Mouse (Mus musculus) hindbrain, embryonic 15.5 days (tissue): ENCODE measurements around the gene Ccnf. TPM values are rescaled to one million over a fixed set of nuclear protein-coding genes. Genes with fewer than 3 reads are reported as not detected.

Source experiments
- ATAC-seq: fragments of 200-750 bp; cut with Nextera tagmentation; 2 replicates; pipeline ENCODE4 v1.8.0; 2017; ENCODE audit warnings: low read depth, moderate number of reproducible peaks, moderate TSS enrichment; ENCODE audit not compliant: low FRiP score
- H3K27ac ChIP-seq: fragments of 300-500 bp; sonication (generic); replicated peaks from 2 replicates; pipeline ENCODE4 v1.5.1; 2015; ENCODE audit warnings: mild to moderate bottlenecking, inconsistent platforms
- H3K27me3 ChIP-seq: fragments of 300-500 bp; sonication (generic); 2 replicates; pipeline ENCODE4 v1.6.1; 2015; ENCODE audit warnings: control low read depth, inconsistent platforms
- H3K36me3 ChIP-seq: fragments of 300-500 bp; sonication (generic); 2 replicates; pipeline ENCODE4 v1.6.1; 2015; ENCODE audit warnings: control low read depth, inconsistent platforms
- H3K4me1 ChIP-seq: fragments of 300-500 bp; sonication (generic); replicated peaks from 2 replicates; pipeline ENCODE4 v1.6.1; 2015; ENCODE audit warnings: control low read depth, inconsistent platforms
- H3K4me2 ChIP-seq: fragments of 300-500 bp; sonication (generic); 2 replicates; pipeline ENCODE4 v1.6.1; 2015; ENCODE audit warnings: moderate library complexity, mild to moderate bottlenecking, inconsistent platforms
- H3K4me3 ChIP-seq: fragments of 300-500 bp; sonication (generic); 2 replicates; pipeline ENCODE4 v1.5.1; 2015; ENCODE audit warnings: mild to moderate bottlenecking, inconsistent platforms
- H3K9ac ChIP-seq: fragments of 300-500 bp; sonication (generic); 2 replicates; pipeline ENCODE4 v1.6.1; 2015; ENCODE audit warnings: inconsistent platforms
- H3K9me3 ChIP-seq: fragments of 300-500 bp; sonication (generic); 2 replicates; pipeline ENCODE4 v1.6.1; 2016; ENCODE audit warnings: control low read depth, inconsistent platforms
- WGBS: fragments of 180-500 bp; shearing (Covaris S2); methylation state at CpG from one replicate; pipeline ENCODE4 v1.1.7; 2015; 5-methylcytosine and 5-hydroxymethylcytosine counted together
- polyA plus RNA-seq: library from polyadenylated mRNA; unstranded; fragments of >200 nt; fragmentation: Nextera tagmentation; extraction: Ambion mirVana; gene quantifications from 2 replicates; pipeline ENCODE4 v1.2.1, GENCODE M21; 2015

Gene Ccnf
- polyA plus RNA-seq, 1 experiment from 2014 or later: 18.7 TPM

GRCm38 (mm10) chr17:24220435-24221411 is 30.6 kb downstream of the Ccnf start, which contains the start of gene Tedc2:
Gene Tedc2 (minus strand): TSS chr17:24220851.
- peak; percentile 94 for ATAC-seq
- Histone ChIP-seq H3K27me3 (no peaks in the 10 kb centered on the region), H3K27ac (peak within 1 kb of the TSS; percentile 74), H3K4me2 (peak within 1 kb of the TSS; percentile 90), H3K9me3 (no peaks in the 10 kb centered on the region), H3K36me3 (peaks cover 12% of the 10 kb centered on the region), H3K4me1 (peaks cover 16% of the 10 kb centered on the region), H3K4me3 (peak within 1 kb of the TSS; percentile 81), H3K9ac (peak within 1 kb of the TSS; percentile 71)
- WGBS: 5% methylated on average over 41 of the region's 41 CpGs

GRCm38 (mm10) chr17:24216836-24217235 is 34.4 kb downstream of the Ccnf start:
- WGBS: 55% methylated on average over 4 of the region's 4 CpGs
- Histone ChIP-seq H3K27ac (no peak overlapping the region), H3K4me3 (no peak overlapping the region), H3K9ac (no peak overlapping the region), H3K27me3 (no peaks in the 10 kb centered on the region), H3K36me3 (peaks cover 18% of the 10 kb centered on the region), H3K4me2 (no peak overlapping the region), H3K4me1 (peaks cover 21% of the 10 kb centered on the region), H3K9me3 (no peaks in the 10 kb centered on the region)
- ATAC-seq: no peak

- H3K9ac ChIP-seq: no peak overlapping the region
- peaks cover 18% of the 10 kb centered on the region for H3K36me3 ChIP-seq
- H3K9me3 ChIP-seq: no peaks in the 10 kb centered on the region
- ATAC-seq: no peak
- no peaks in the 10 kb centered on the region for H3K27me3 ChIP-seq
- H3K4me1 ChIP-seq: peaks cover 41% of the 10 kb centered on the region
- no peak overlapping the region for H3K27ac ChIP-seq
- no peak overlapping the region for H3K4me3 ChIP-seq
- no peak overlapping the region for H3K4me2 ChIP-seq
- WGBS: 82% methylated on average over 6 of the region's 6 CpGs
These were observed 38.1 kb downstream of the Ccnf start for GRCm38 (mm10) chr17:24213186-24213585.

- no peak; the same call in 1 of the 2 replicates for ATAC-seq
- WGBS: 31% methylated on average over 5 of the region's 5 CpGs
- peak overlapping the region; percentile 97 for H3K4me2 ChIP-seq
- H3K4me1 ChIP-seq: peaks cover 47% of the 10 kb centered on the region
- no peak overlapping the region for H3K27ac ChIP-seq
- no peaks in the 10 kb centered on the region for H3K27me3 ChIP-seq
- H3K4me3 ChIP-seq: peak overlapping the region; percentile 56
- H3K36me3 ChIP-seq: peaks cover 18% of the 10 kb centered on the region
- H3K9ac ChIP-seq: no peak overlapping the region
- no peaks in the 10 kb centered on the region for H3K9me3 ChIP-seq
These were observed 38.8 kb downstream of the Ccnf start for GRCm38 (mm10) chr17:24212441-24213018.

GRCm38 (mm10) chr17:24211631-24212440 is 39.4 kb downstream of the Ccnf start:
- Histone ChIP-seq H3K4me3 (peak overlapping the region; percentile 56), H3K4me2 (peak overlapping the region; percentile 97), H3K27me3 (no peaks in the 10 kb centered on the region), H3K9ac (peak overlapping the region; percentile 85), H3K27ac (peak overlapping the region; percentile 84), H3K9me3 (no peaks in the 10 kb centered on the region), H3K36me3 (peaks cover 18% of the 10 kb centered on the region), H3K4me1 (peaks cover 54% of the 10 kb centered on the region)
- peak; percentile 63 for ATAC-seq
- WGBS: under 1% methylated on average over 37 of the region's 37 CpGs

- H3K36me3 ChIP-seq: peaks cover 8% of the 10 kb centered on the region; the same call in 1 of the 2 replicates
- no peak overlapping the region for H3K4me3 ChIP-seq
- no peaks in the 10 kb centered on the region for H3K27me3 ChIP-seq
- 83% methylated on average over 3 of the region's 3 CpGs for WGBS
- ATAC-seq: no peak
- no peak overlapping the region for H3K27ac ChIP-seq
- H3K9ac ChIP-seq: no peak overlapping the region
- no peaks in the 10 kb centered on the region for H3K9me3 ChIP-seq
- H3K4me2 ChIP-seq: peak overlapping the region; percentile 97
- H3K4me1 ChIP-seq: peaks cover 67% of the 10 kb centered on the region
These were observed 40.7 kb downstream of the Ccnf start for GRCm38 (mm10) chr17:24210591-24210990.

GRCm38 (mm10) chr17:24209916-24210240 is 41.4 kb downstream of the Ccnf start:
- Histone ChIP-seq H3K27me3 (no peaks in the 10 kb centered on the region), H3K9me3 (no peaks in the 10 kb centered on the region), H3K36me3 (0 out of 2 replicates have a peak, but pooled peaks cover under 1% of the 10 kb centered on the region), H3K9ac (no peak overlapping the region), H3K4me3 (no peak overlapping the region), H3K27ac (peak overlapping the region; percentile 74; the same call in 1 of the 2 replicates), H3K4me2 (peak overlapping the region; percentile 93), H3K4me1 (peaks cover 69% of the 10 kb centered on the region)
- WGBS: 81% methylated on average over 3 of the region's 3 CpGs
- ATAC-seq: no peak

GRCm38 (mm10) chr17:24209043-24209915 is 42.0 kb downstream of the Ccnf start, which contains the start of gene Ntn3:
Gene Ntn3 (minus strand): TSS chr17:24209531.
- peaks cover 75% of the 10 kb centered on the region for H3K4me1 ChIP-seq
- no peaks in the 10 kb centered on the region for H3K27me3 ChIP-seq
- 1% methylated on average over 35 of the region's 43 CpGs for WGBS
- H3K9ac ChIP-seq: peak within 1 kb of the TSS; percentile 73
- no peaks in the 10 kb centered on the region for H3K9me3 ChIP-seq
- H3K4me3 ChIP-seq: peak within 1 kb of the TSS; percentile 47
- peak within 1 kb of the TSS; percentile 93 for H3K4me2 ChIP-seq
- H3K27ac ChIP-seq: peak within 1 kb of the TSS; percentile 74
- peak; percentile 7; the same call in 1 of the 2 replicates for ATAC-seq
- H3K36me3 ChIP-seq: no peaks in the 10 kb centered on the region

- Histone ChIP-seq H3K4me3 (peak overlapping the region; percentile 47), H3K4me2 (peak overlapping the region; percentile 93), H3K4me1 (peaks cover 81% of the 10 kb centered on the region), H3K36me3 (no peaks in the 10 kb centered on the region), H3K27me3 (no peaks in the 10 kb centered on the region), H3K27ac (peak overlapping the region; percentile 74), H3K9ac (peak overlapping the region; percentile 73), H3K9me3 (no peaks in the 10 kb centered on the region)
- WGBS: 0% methylated on average over 29 of the region's 29 CpGs
- ATAC-seq: no peak
These were observed 42.6 kb downstream of the Ccnf start for GRCm38 (mm10) chr17:24208641-24209042.

GRCm38 (mm10) chr17:24207768-24208640 is 43.3 kb downstream of the Ccnf start:
- peaks cover 88% of the 10 kb centered on the region for H3K4me1 ChIP-seq
- no peak for ATAC-seq
- no peaks in the 10 kb centered on the region for H3K36me3 ChIP-seq
- H3K27ac ChIP-seq: peak overlapping the region; percentile 74; the same call in 1 of the 2 replicates
- peak overlapping the region; percentile 93 for H3K4me2 ChIP-seq
- no peaks in the 10 kb centered on the region for H3K27me3 ChIP-seq
- WGBS: 52% methylated on average over 34 of the region's 34 CpGs
- H3K9me3 ChIP-seq: no peaks in the 10 kb centered on the region
- peak overlapping the region; percentile 73 for H3K9ac ChIP-seq
- H3K4me3 ChIP-seq: peak overlapping the region; percentile 47
